Mouse (Mus musculus): ENCODE data around the gene Prr14. TPM values are rescaled to one million over a fixed set of nuclear protein-coding genes. Genes with fewer than 3 reads are reported as not detected.

The Prr14 gene
- polyA plus RNA-seq, 1 experiment from 2014 or later = 36.1 TPM

DNA sequence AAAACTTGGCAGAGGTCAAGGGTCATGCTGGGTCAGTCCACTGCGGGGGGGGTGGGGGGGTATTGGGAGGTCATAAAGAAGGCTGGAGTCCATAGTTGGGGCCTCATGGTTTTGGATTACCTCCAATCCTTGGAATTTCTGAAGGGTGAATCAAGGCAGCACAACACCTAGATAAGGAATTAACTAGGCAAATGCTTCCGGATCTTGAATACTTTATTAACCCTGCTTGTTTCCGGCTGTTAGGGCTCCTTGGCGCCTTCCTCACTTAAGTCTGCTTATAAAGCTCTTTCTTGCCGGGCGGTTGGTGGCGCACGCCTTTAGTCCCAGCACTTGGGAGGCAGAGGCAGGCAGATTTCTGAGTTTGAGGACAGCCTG is 53.6 kb downstream of the Prr14 start:
- Histone ChIP-seq H3K4me1 (replicated peaks; ENCODE audit: control insufficient read depth, insufficient read depth, low read length) (peaks cover 15% of the 10 kb centered on the region), H3K27me3 (ENCODE audit: control insufficient read depth, insufficient read depth, low read length) (no peaks in the 10 kb centered on the region), H3K36me3 (replicated peaks; ENCODE audit: control insufficient read depth, insufficient read depth) (peaks cover 44% of the 10 kb centered on the region), H3K9me3 (ENCODE audit: control insufficient read depth, low read length) (no peaks in the 10 kb centered on the region), H3K9ac (peak overlapping the region; percentile 83), H3K4me3 (replicated peaks; ENCODE audit: low read length) (peak overlapping the region; percentile 88), H3K4me2 (replicated peaks) (peak overlapping the region; percentile 62), H3K27ac (peak overlapping the region; percentile 99; the same call in 1 of the 2 replicates)
- 51% methylated on average over 8 of the region's 8 CpGs for WGBS
- DNase-seq (ENCODE audit: low spot score) = no peak
- no peak for ATAC-seq (ENCODE audit: low FRiP score)

DNA sequence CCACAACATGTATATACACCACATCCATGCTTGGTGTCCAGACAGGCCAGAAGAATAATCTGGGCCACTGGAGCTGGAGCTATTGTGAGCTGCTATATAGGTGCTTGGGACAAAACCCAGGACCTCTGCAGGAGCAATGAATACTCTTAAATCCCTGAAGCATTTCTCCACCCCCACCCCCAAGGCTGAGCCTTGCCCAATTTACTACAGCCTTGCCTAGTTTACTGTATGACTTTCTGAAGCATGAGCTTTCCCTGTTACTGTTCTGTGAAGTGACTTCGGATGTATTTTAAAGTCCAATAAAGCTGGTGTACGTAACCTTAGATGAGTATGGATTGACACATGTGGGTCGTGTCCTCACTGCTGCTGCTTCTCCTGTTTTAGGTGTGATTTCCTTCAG is 54.4 kb downstream of the Prr14 start:
- H3K4me2 ChIP-seq (replicated peaks) = peak overlapping the region; percentile 62
- DNase-seq (ENCODE audit: low spot score) = no peak
- peaks cover 15% of the 10 kb centered on the region for H3K4me1 ChIP-seq (replicated peaks; ENCODE audit: control insufficient read depth, insufficient read depth, low read length)
- peaks cover 52% of the 10 kb centered on the region for H3K36me3 ChIP-seq (replicated peaks; ENCODE audit: control insufficient read depth, insufficient read depth)
- H3K9me3 ChIP-seq (ENCODE audit: control insufficient read depth, low read length) = no peaks in the 10 kb centered on the region
- H3K27me3 ChIP-seq (ENCODE audit: control insufficient read depth, insufficient read depth, low read length) = no peaks in the 10 kb centered on the region
- H3K27ac ChIP-seq = no peak overlapping the region
- H3K4me3 ChIP-seq (replicated peaks; ENCODE audit: low read length) = peak overlapping the region; percentile 88
- H3K9ac ChIP-seq = peak overlapping the region; percentile 21; the same call in 1 of the 2 replicates
- ATAC-seq (ENCODE audit: low FRiP score) = no peak
- 90% methylated on average over 3 of the region's 3 CpGs for WGBS

DNA sequence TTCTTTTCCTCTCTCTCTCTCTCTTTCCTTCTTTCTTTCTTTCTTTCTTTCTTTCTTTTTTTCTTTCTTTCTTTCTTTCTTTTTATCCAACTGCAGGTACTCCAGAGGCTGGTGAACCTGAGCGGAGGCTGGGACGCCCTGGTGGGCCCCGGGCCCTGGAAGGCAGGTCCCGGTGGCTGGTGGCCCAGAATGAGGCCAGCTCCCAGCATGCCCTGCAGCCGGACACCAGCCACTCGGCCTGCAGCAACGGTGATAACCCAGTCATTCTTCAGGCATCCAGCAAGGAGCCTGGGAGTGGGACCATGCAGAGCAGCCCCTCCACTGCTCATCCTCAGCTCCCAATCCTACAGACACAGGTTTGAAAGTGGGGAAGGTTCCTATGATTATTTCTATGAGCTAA is 56.4 kb downstream of the Prr14 start:
- H3K9ac ChIP-seq = no peak overlapping the region
- H3K36me3 ChIP-seq (replicated peaks; ENCODE audit: control insufficient read depth, insufficient read depth) = peaks cover 72% of the 10 kb centered on the region
- 94% methylated on average over 7 of the region's 7 CpGs for WGBS
- no peak overlapping the region for H3K4me3 ChIP-seq (replicated peaks; ENCODE audit: low read length)
- ATAC-seq (ENCODE audit: low FRiP score) = no peak
- H3K4me2 ChIP-seq (replicated peaks) = no peak overlapping the region
- H3K9me3 ChIP-seq (ENCODE audit: control insufficient read depth, low read length) = no peaks in the 10 kb centered on the region
- DNase-seq (ENCODE audit: low spot score) = no peak
- H3K27ac ChIP-seq = no peak overlapping the region
- H3K4me1 ChIP-seq (replicated peaks; ENCODE audit: control insufficient read depth, insufficient read depth, low read length) = peaks cover 15% of the 10 kb centered on the region
- H3K27me3 ChIP-seq (ENCODE audit: control insufficient read depth, insufficient read depth, low read length) = no peaks in the 10 kb centered on the region

DNA sequence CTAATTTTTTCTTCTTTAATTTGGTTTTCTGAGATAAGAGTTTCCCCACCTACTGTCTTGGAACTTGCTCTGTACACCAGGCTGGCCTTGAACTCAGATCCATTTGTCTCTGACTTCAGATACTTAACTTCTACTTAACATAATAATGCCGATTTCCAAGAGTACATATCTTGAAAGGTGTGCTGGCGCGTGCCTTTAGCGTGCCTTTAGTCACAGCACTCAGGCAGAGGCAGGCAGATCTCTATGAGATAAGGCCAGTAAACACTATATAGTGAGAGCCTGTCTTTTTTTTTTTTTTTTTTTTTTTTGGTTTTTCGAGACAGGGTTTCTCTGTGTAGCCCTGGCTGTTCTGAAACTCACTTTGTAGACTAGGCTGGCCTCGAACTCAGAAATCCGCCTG is 56.9 kb downstream of the Prr14 start:
- peaks cover 77% of the 10 kb centered on the region for H3K36me3 ChIP-seq (replicated peaks; ENCODE audit: control insufficient read depth, insufficient read depth)
- H3K9me3 ChIP-seq (ENCODE audit: control insufficient read depth, low read length) = no peaks in the 10 kb centered on the region
- H3K27me3 ChIP-seq (ENCODE audit: control insufficient read depth, insufficient read depth, low read length) = no peaks in the 10 kb centered on the region
- H3K9ac ChIP-seq = no peak overlapping the region
- DNase-seq (ENCODE audit: low spot score) (no peak), ATAC-seq (ENCODE audit: low FRiP score) (no peak)
- WGBS = 94% methylated on average over 6 of the region's 7 CpGs
- H3K4me2 ChIP-seq (replicated peaks) = no peak overlapping the region
- peaks cover 15% of the 10 kb centered on the region for H3K4me1 ChIP-seq (replicated peaks; ENCODE audit: control insufficient read depth, insufficient read depth, low read length)
- H3K27ac ChIP-seq = no peak overlapping the region
- H3K4me3 ChIP-seq (replicated peaks; ENCODE audit: low read length) = no peak overlapping the region

DNA sequence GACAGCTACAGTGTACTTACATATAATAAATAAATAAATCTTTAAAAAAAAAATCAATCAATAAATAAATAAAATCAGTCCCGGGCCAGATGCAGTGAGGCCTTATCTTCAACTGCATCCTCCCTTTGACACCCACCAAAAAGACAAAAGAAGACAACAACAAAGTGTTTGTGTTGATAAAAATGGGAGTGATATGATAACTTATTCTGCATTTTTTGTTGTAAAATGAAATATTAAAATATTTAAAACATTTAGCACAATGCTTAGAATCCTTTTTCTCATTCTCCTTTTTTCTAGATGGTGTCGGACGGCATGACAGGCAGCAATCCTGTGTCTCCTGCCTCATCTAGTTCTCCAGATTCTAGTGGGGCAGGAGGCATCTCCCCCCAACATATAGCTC is 59.9 kb downstream of the Prr14 start, which contains the start of gene Gm42715:
TSS of gene Gm42715 (plus strand) at position 301 of the 400 bp plus-strand sequence.
- 95% methylated on average over 3 of the region's 3 CpGs for WGBS
- DNase-seq (ENCODE audit: low spot score) = no peak
- Histone ChIP-seq H3K4me1 (replicated peaks; ENCODE audit: control insufficient read depth, insufficient read depth, low read length) (no peaks in the 10 kb centered on the region), H3K9ac (no peak within 1 kb of the TSS), H3K9me3 (ENCODE audit: control insufficient read depth, low read length) (no peaks in the 10 kb centered on the region), H3K27ac (no peak within 1 kb of the TSS), H3K27me3 (ENCODE audit: control insufficient read depth, insufficient read depth, low read length) (no peaks in the 10 kb centered on the region), H3K4me3 (replicated peaks; ENCODE audit: low read length) (no peak within 1 kb of the TSS), H3K36me3 (replicated peaks; ENCODE audit: control insufficient read depth, insufficient read depth) (peaks cover 98% of the 10 kb centered on the region), H3K4me2 (replicated peaks) (no peak within 1 kb of the TSS)
- ATAC-seq (ENCODE audit: low FRiP score) = no peak

Small RNA genes lying within 50 kb of the gene (microRNA-seq; reads per million reads assigned to microRNA genes)
- gene Gm47278 = not detected
- 0.81 reads per million for gene Mir7060

Other genes starting within 250 kb of the Prr14 start
- gene Zfp553, start 226.6 kb upstream of the Prr14 start, polyA plus RNA-seq (2014; fragmentation: Nextera tagmentation; extraction: Ambion mirVana) = 25.0 TPM in 2 replicates
- gene Sept1, start 226.5 kb upstream of the Prr14 start, polyA plus RNA-seq (2014; fragmentation: Nextera tagmentation; extraction: Ambion mirVana) = 8.3 and 9.2 TPM in 2 replicates
- gene Zfp771, start 215.3 kb upstream of the Prr14 start, polyA plus RNA-seq (2014; fragmentation: Nextera tagmentation; extraction: Ambion mirVana) = 63.4 and 63.5 TPM in 2 replicates
- gene Dctpp1, start 198.9 kb upstream of the Prr14 start, polyA plus RNA-seq (2014; fragmentation: Nextera tagmentation; extraction: Ambion mirVana) = 119 and 126 TPM in 2 replicates
- gene Sephs2, start 185.6 kb upstream of the Prr14 start, polyA plus RNA-seq (2014; fragmentation: Nextera tagmentation; extraction: Ambion mirVana) = 76.3 and 80.6 TPM in 2 replicates
- 0.12 and 0.46 TPM in 2 replicates for gene Itgal, start 163.4 kb upstream of the Prr14 start, polyA plus RNA-seq (2014; fragmentation: Nextera tagmentation; extraction: Ambion mirVana)
- gene Zfp768, start 114.0 kb upstream of the Prr14 start, polyA plus RNA-seq (2014; fragmentation: Nextera tagmentation; extraction: Ambion mirVana) = 4.8 and 6.1 TPM in 2 replicates
- gene Zfp747, start 83.6 kb upstream of the Prr14 start, polyA plus RNA-seq (2014; fragmentation: Nextera tagmentation; extraction: Ambion mirVana) = 8.2 and 8.5 TPM in 2 replicates
- gene 9130019O22Rik, start 72.4 kb upstream of the Prr14 start, polyA plus RNA-seq (2014; fragmentation: Nextera tagmentation; extraction: Ambion mirVana) = 4.5 and 5.7 TPM in 2 replicates
- gene E430018J23Rik, start 66.0 kb upstream of the Prr14 start, polyA plus RNA-seq (2014; fragmentation: Nextera tagmentation; extraction: Ambion mirVana) = 6.1 and 6.4 TPM in 2 replicates
- 4.2 and 5.3 TPM in 2 replicates for gene Zfp764, start 52.8 kb upstream of the Prr14 start, polyA plus RNA-seq (2014; fragmentation: Nextera tagmentation; extraction: Ambion mirVana)
- gene Zfp688, start 37.5 kb upstream of the Prr14 start, polyA plus RNA-seq (2014; fragmentation: Nextera tagmentation; extraction: Ambion mirVana) = 25.6 and 31.6 TPM in 2 replicates
- gene Zfp689, start 10.5 kb upstream of the Prr14 start, polyA plus RNA-seq (2014; fragmentation: Nextera tagmentation; extraction: Ambion mirVana) = 12.9 and 14.0 TPM in 2 replicates
- 13.6 and 15.3 TPM in 2 replicates for gene Fbrs, start 19.6 kb downstream of the Prr14 start, polyA plus RNA-seq (2014; fragmentation: Nextera tagmentation; extraction: Ambion mirVana)
- gene Srcap, start 52.4 kb downstream of the Prr14 start, polyA plus RNA-seq (2014; fragmentation: Nextera tagmentation; extraction: Ambion mirVana) = 62.1 and 67.3 TPM in 2 replicates
- gene Gm42715, start 60.0 kb downstream of the Prr14 start, polyA plus RNA-seq (2014; fragmentation: Nextera tagmentation; extraction: Ambion mirVana) = 15.6 TPM in 2 replicates
- gene Tmem265, start 101.8 kb downstream of the Prr14 start, polyA plus RNA-seq (2014; fragmentation: Nextera tagmentation; extraction: Ambion mirVana) = 7.1 and 10.3 TPM in 2 replicates
- gene Phkg2, start 113.7 kb downstream of the Prr14 start, polyA plus RNA-seq (2014; fragmentation: Nextera tagmentation; extraction: Ambion mirVana) = 53.5 and 64.3 TPM in 2 replicates
- 9.2 and 9.8 TPM in 2 replicates for gene Ccdc189, start 129.0 kb downstream of the Prr14 start, polyA plus RNA-seq (2014; fragmentation: Nextera tagmentation; extraction: Ambion mirVana)
- 37.4 and 40.6 TPM in 2 replicates for gene Rnf40, start 129.2 kb downstream of the Prr14 start, polyA plus RNA-seq (2014; fragmentation: Nextera tagmentation; extraction: Ambion mirVana)
- 22.2 and 22.9 TPM in 2 replicates for gene Zfp629, start 156.2 kb downstream of the Prr14 start, polyA plus RNA-seq (2014; fragmentation: Nextera tagmentation; extraction: Ambion mirVana)
- 50.2 and 57.4 TPM in 2 replicates for gene Bcl7c, start 249.3 kb downstream of the Prr14 start, polyA plus RNA-seq (2014; fragmentation: Nextera tagmentation; extraction: Ambion mirVana)

All from hindbrain, embryonic 14.5 days (tissue).